Mouse (Mus musculus) embryo, embryonic 9.5 days (tissue): Measurements from ENCODE around the gene Rnf103.
"Not testable (repeated sequence)": the region's sequence is repeated elsewhere in the genome, so short reads cannot be mapped to it uniquely, and the experiment has no call there.

Experiments used
- DNase-seq: peaks from one replicate; pipeline ENCODE4 v3.0.0-alpha.2; 2017; ENCODE audit errors: extremely low spot score

Rnf103 gene

DNA sequence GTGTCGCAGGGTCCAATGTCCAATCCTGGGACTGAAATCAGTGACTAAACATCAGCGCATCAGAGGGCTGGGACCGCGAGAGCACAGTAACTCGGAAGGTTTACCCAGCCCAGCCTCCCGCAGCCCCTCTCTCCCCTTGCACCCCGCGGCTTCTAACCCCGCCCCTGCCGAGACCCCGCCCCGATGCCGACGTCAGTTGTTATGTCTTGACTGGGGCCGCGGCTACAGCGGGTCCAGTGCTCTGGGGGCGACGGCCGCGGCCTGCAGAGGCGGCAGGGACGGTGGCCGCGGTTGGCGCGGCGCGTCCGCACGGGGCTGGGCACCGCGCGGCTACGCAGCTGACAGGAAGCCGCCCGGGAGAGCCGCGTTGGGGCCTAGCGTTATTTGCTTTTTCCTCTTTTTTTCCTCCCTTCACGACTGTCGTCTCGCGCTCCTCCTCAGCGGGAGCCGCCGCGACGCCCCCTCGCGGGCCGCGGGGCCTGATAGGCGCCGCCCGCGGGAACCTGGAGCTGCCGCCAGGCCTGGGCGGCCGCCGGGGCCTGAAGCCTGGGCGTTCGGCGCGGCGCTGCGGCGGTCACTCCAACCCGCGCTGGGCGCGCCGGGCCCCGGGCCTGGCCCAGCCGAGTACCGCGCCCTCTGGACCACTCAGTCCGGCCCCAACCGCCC, at the start of gene Rnf103:
Rnf103 (plus strand) TSS at position 220 of the 666 bp plus-strand sequence.
- DNase-seq, result peak; percentile 99

DNA sequence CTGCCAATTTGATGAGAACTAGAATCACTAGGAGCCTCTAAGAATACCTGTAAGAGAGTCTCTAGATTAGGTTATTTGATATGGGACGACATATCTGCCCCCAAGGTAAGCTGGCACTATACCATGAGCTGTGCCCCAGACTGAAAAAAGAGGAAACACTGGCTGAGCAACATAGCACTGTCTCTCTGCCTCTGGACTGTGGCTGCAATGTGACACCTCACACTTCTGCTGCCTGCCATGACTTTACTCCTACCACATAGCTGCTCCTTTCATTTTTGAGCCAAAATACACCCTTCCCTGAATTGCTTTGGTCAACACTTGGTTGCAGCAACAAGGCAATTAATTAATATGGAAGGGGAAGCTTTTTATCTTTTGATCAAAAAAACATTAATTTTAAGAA, 48.9 kb upstream of the Rnf103 start:
- DNase-seq, result no peak

DNA sequence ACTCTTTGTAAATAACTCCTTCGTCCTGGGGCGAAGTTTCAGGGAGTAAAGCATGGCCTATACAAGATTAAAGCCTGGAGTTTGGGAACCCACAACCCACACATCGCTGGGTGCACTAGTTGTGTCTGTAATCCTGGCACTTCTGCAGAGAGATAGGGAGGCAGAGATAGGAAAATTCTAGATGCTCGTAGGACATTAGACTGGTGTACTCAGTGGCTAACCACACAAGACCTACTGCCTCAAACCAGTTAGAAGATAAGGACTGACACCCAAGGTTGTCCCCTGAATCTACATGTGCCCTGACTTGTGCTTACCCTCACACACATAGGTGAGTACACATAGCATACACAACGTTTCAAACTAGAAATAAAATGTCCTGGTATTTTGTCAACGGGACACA, 48.1 kb upstream of the Rnf103 start:
- no peak for DNase-seq

DNA sequence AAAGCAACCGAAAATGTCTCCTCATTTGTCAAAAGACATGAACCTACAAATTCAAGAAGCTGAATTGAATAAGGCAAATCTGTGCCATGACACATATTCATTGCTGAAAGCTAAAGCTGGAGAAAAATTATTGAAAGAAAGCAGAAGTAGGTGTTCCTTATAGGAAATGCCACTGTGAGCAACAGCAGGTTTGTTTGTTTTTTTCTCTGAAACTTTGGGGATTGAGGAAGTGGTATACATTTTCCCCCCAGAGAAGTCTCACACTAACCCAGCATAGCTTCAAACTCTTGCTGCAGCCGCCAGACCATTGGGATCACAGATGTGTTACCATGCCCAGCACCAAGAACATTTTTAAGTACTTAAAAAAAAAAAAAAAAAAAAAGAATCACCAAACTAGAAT, 40.9 kb upstream of the Rnf103 start:
- no peak for DNase-seq

DNA sequence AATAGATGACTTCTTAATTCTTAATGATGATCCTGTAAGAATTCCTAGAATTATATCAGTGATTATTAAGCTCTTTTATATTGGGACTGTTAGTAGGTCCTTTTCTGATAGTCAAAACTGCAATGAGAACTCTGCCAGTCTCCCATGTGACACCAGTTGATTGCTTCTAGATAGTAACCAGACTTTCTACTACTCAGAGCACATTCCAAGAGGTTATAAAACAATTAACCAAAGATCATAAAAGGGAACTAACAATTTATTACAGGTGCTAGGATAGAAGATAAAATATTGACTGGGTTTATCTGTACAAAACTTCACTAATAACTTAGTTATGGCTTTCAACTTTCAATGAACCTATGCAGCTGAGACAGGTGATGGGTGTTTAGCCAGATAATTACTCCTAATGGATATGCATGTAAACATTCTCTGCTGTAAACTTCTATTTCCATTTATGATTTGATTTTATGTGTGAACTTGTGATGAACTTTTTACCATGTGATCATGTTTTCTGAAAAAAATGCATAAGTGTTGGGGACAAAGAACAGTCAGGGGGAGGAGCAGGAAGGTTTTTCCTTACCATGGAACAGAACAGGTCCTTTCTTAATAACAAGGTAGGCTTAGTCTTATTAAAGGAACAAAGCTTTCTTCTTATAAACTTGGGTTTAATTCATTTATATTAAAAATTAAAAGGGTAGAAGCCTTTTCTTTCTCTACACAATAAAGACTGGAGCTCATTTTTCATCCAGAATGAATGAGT, 39.5 kb upstream of the Rnf103 start:
- not testable (repeated sequence) for DNase-seq

DNA sequence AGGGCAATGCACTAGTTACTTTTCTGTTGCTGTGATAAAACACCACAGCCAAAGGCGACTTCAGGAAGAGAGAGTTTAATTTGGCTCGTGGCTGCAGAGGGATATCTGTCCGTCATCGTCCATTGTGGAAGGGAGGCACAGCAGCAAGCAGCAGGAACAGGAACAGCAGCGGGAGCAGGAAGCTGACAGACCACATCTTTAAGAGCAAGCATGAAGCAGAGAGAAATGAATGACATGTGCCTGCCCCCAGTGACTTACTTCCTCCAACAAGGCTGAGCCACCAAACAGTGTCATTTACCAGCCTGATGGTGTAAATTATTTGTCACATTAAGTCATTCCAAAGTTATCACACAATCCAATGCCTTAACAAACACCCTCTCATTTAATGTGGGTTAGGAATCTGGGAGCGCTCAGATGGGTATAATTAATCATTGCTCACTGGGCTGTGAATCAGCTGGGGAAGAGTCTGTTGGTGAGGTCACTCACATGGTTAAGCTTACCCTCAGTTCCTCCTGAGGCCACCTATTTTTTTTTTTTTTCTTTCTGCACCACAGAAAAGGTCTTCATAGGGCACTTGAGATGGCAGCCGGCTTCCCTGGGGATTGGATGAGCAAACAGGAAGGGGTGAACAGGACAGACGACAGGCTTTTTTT, 35.6 kb upstream of the Rnf103 start:
- DNase-seq, result no peak

- no peak for DNase-seq
Observed at GRCm38 (mm10) chr6:71465146-71465545, 28.5 kb upstream of the Rnf103 start.

DNA sequence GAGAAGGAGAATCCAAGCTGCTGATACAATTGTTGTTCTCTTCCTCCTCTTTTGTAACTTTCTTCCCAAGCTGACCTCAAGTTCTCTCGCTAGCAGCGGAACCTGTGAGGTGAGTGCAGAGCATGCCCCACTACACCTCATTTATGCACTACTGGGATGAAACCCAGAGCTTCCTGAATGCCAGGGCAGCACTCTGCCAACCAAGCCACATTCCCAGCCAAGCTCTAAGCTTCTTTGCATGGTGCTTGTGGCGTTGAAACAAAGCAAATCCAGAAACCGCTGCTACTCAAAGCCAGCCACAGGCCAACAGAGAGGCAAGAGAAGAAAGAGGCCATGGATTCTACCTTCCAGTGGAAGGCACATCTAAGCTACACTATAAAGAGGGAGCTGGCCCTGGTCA, 25.9 kb upstream of the Rnf103 start:
- DNase-seq, result no peak

- no peak for DNase-seq
Observed at GRCm38 (mm10) chr6:71469291-71469690, 24.4 kb upstream of the Rnf103 start.

GRCm38 (mm10) chr6:71471830-71472520, 21.7 kb upstream of the Rnf103 start:
- no peak for DNase-seq

GRCm38 (mm10) chr6:71472786-71473185, 20.9 kb upstream of the Rnf103 start:
- DNase-seq, result no peak

DNA sequence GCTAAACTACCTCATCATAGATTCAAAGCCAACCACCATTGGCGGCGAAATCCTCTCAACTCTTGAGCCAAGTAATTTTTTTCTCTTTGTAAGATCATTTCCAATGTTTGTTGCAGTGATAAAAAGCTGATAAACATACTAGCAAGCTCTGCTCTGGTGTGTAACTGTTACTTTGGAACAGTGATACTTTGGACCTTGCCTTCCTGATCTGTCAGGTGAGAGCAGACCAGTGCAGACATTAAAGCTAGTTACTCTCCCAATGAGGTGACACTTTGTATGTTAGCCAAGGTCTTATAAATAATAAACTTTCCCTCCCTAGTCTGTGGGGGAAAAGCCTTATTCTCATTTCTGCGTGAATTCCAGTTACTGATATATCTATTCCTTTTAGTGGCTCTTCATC, 18.1 kb upstream of the Rnf103 start:
- no peak for DNase-seq

- no peak for DNase-seq
Observed at GRCm38 (mm10) chr6:71476783-71477182, 16.9 kb upstream of the Rnf103 start.

DNA sequence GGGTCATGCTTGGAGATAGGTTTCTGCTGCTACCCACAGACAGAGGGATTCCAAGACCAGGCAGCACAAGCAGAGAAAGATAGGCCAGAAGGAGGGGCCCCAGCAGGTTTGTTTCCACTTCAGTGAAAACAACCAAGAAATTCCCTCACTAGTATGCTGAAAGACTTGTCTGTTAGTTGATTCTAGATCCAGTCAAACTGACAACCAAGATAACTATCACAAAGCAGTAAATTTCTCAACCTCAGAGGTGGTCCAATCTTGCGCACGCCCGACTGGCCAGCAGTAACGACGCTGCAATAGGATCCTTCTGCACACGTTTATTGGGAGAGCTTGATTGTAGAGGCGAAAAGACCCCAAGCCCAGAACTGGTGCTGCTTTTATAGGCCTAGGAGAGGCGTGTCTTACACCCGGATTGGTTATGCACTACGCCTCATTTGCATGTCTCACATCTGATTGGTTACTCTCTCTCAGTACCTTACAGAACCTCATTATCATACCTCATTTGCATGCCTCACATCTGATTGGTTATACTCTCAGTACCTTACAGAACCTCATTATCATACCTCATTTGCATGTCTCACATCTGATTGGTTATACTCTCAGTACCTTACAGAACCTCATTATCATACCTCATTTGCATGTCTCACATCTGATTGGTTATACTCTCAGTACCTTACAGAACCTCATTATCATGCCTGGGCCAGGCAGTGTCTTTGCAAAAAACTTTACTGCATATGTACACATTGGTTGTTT, 14.7 kb upstream of the Rnf103 start:
- not testable (repeated sequence) for DNase-seq

GRCm38 (mm10) chr6:71479588-71479987, 14.1 kb upstream of the Rnf103 start:
- not testable (repeated sequence) for DNase-seq

DNA sequence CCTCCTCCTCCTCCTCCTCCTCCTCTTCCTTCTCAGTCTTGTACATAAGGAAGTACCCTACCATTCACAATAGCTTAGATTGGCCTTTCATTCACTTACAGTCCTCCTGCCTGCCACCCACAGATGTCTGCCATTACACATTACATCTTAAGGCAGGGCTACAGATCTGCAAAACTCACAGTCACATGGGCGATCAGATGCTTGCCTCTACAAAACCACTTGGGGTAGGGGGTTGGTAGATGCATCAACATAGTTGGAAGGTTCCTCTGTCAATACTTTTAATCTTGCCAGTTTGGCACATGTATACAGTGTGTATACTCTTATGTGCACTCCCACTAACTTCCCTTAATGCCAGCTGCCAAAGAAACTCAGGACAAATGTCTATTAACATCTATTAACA, 13.6 kb upstream of the Rnf103 start:
- DNase-seq, result no peak

DNA sequence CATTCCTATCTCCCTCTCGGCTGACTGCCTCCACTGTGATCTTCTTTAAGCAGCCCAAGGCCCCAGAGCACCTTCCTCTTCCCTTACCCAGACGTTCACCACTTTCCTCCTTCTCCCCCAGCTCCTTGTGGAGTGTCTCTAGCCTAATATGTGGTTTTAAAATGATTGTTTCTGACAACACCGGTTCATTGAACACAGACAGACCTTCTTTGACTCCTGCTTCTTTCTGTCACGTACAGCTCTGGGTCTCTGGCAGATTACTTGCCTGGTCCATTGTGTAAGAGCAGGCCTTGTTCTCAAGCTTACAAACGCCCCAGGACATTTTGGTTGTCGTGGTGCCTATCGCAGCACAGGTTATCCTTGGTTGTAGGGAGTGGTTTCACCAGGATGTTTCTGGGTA, 12.6 kb upstream of the Rnf103 start:
- no peak for DNase-seq

- DNase-seq, result no peak
Observed at GRCm38 (mm10) chr6:71485246-71485645, 8.4 kb upstream of the Rnf103 start.

DNA sequence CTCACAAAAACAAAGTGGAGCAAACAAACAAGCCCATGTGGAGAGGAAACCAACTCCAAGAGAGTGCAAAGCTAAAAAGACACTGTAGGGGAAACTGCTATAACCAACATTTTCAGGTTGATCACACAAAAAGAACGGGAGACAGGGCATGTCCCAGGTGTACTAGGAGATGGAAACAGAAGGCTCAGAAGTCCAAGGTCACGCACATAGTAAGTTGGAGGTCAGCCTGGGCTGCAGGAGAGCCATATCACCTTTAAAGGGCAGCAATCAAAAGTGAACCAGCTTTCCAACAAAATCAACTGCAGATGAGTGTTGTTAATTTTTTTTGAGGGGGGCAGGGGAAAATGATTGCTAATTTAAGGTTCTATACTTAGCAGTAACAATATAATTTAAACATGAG, 7.5 kb upstream of the Rnf103 start:
- DNase-seq, result no peak

- no peak for DNase-seq
Observed at GRCm38 (mm10) chr6:71486867-71487266, 6.8 kb upstream of the Rnf103 start.

DNA sequence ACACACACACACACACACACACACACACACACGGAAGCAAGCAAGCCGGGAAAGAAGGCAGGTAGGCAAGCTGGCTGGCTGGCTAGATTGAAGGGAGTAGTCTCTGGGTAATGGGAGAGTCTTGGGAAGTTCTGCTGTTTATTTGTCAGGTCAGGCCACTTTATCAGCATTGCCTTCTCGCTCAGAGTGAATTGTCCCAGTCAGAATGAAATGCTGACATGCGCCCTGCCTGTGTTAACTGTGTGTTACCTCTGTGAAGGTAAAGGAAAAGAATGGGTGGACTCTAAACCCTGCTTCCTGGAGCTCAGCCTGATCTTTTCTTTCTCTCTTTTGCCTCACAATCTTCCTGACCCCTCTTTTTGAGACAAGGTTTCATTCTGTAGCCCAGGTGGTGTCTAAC, 5.7 kb upstream of the Rnf103 start:
- no peak for DNase-seq

GRCm38 (mm10) chr6:71492136-71492535, 1.6 kb upstream of the Rnf103 start:
- DNase-seq, result no peak
